ENCODE assay signal across 8 mouse cellular contexts in genomic region chr7:72305971-72306370, GRCm38 (mm10). TPM values are rescaled to one million over a fixed set of nuclear protein-coding genes. Genes with fewer than 3 reads are reported as not detected.
A peak's percentile ranks its signal among the peaks of the same experiment; 100 is the strongest.
DNase-seq lines count a peak whose midpoint lies in the region; ATAC-seq and TF ChIP-seq lines count a peak whose summit lies in the region.

No protein-coding gene starts in this region.

- 2% methylated on average over 14 of the region's 14 CpGs for WGBS in embryonic facial prominence, embryonic 10.5 days
- 4% methylated on average over 14 of the region's 14 CpGs for WGBS in liver, embryonic 16.5 days (ENCODE audit: insufficient replicate concordance)
- WGBS in neural tube, embryonic 15.5 days = under 1% methylated on average over 14 of the region's 14 CpGs

- no peaks in the 10 kb centered on the region for H3K9me3 ChIP-seq in embryonic facial prominence, embryonic 10.5 days
- no peaks in the 10 kb centered on the region for H3K9me3 ChIP-seq in liver, embryonic 16.5 days (replicated peaks; ENCODE audit: control insufficient read depth, low read length)
- H3K9me3 ChIP-seq in neural tube, embryonic 15.5 days (replicated peaks) = no peaks in the 10 kb centered on the region

- H3K4me1 ChIP-seq in embryonic facial prominence, embryonic 10.5 days = peaks cover 16% of the 10 kb centered on the region
- no peaks in the 10 kb centered on the region for H3K4me1 ChIP-seq in liver, embryonic 16.5 days (ENCODE audit: control insufficient read depth, low read depth, low read length)
- peaks cover 15% of the 10 kb centered on the region for H3K4me1 ChIP-seq in neural tube, embryonic 15.5 days

- no peak for DNase-seq in gastrocnemius, adult 2 months
- no peak for DNase-seq in gastrocnemius, postnatal 14 days
- DNase-seq in embryonic facial prominence, embryonic 10.5 days (ENCODE audit: low spot score) = peak; percentile 13
- no peak for DNase-seq in layer of hippocampus, postnatal 10 days (ENCODE audit: low spot score in 2 of 2)
- DNase-seq in left cerebral cortex, postnatal 14 days (ENCODE audit: low spot score in 2 of 2) = no peak

- H3K36me3 ChIP-seq in embryonic facial prominence, embryonic 10.5 days (replicated peaks) = no peaks in the 10 kb centered on the region
- no peaks in the 10 kb centered on the region for H3K36me3 ChIP-seq in liver, embryonic 16.5 days (ENCODE audit: control insufficient read depth, insufficient read depth)
- no peaks in the 10 kb centered on the region for H3K36me3 ChIP-seq in neural tube, embryonic 15.5 days

- ATAC-seq in inflammation-experienced regulatory T-cells, adult 6 months = peak; percentile 4
- no peak for ATAC-seq in liver, embryonic 16.5 days (ENCODE audit: low read depth)
- no peak for ATAC-seq in neural tube, embryonic 15.5 days (ENCODE audit: low FRiP score)

- H3K27me3 ChIP-seq in embryonic facial prominence, embryonic 10.5 days (replicated peaks; ENCODE audit: low read depth, poor library complexity, severe bottlenecking) = peaks cover 42% of the 10 kb centered on the region
- H3K27me3 ChIP-seq in liver, embryonic 16.5 days (ENCODE audit: control insufficient read depth, insufficient read depth, low read depth, low read length) = no peaks in the 10 kb centered on the region
- H3K27me3 ChIP-seq in neural tube, embryonic 15.5 days (replicated peaks) = peaks cover 14% of the 10 kb centered on the region

- no peak overlapping the region for H3K27ac ChIP-seq in gastrocnemius, adult 2 months
- H3K27ac ChIP-seq in embryonic facial prominence, embryonic 10.5 days (replicated peaks) = peak overlapping the region; percentile 3; the same call in 1 of the 2 replicates
- no peak overlapping the region for H3K27ac ChIP-seq in liver, embryonic 16.5 days (ENCODE audit: low read length)
- no peak overlapping the region for H3K27ac ChIP-seq in neural tube, embryonic 15.5 days (replicated peaks)

- peak overlapping the region; percentile 64 for H3K4me3 ChIP-seq in gastrocnemius, adult 2 months
- H3K4me3 ChIP-seq in embryonic facial prominence, embryonic 10.5 days = peak overlapping the region; percentile 65
- H3K4me3 ChIP-seq in liver, embryonic 16.5 days (ENCODE audit: low read depth, low read length) = peak overlapping the region; percentile 62
- peak overlapping the region; percentile 49 for H3K4me3 ChIP-seq in neural tube, embryonic 15.5 days (replicated peaks)

- peak overlapping the region; percentile 68 for H3K4me2 ChIP-seq in liver, embryonic 16.5 days (ENCODE audit: low read depth, low read length)
- peak overlapping the region; percentile 99 for H3K4me2 ChIP-seq in neural tube, embryonic 15.5 days

- no peak for TF ChIP-seq CTCF in gastrocnemius, adult 2 months (IDR thresholded peaks at IDR 0.05)

- intact Hi-C loops in gastrocnemius, adult 2 months (cut with DNase I) = no loop called here
- intact Hi-C loops in gastrocnemius, postnatal 14 days (cut with DNase I; ENCODE audit: low total_unique reads) = no loop called here
- intact Hi-C loops in left cerebral cortex, postnatal 14 days (cut with DNase I) = no loop called here

- H3K9ac ChIP-seq in liver, embryonic 16.5 days (ENCODE audit: low read depth, low read length) = peak overlapping the region; percentile 39; the same call in 1 of the 2 replicates
- peak overlapping the region; percentile 38 for H3K9ac ChIP-seq in neural tube, embryonic 15.5 days (replicated peaks)

RNA-seq across cellular contexts. Expression of gene Mctp2, which starts 0.4 kb away (rescaled TPM):
- total RNA-seq in gastrocnemius, adult 2 months (2021) = under 1 TPM; 0.05 to 0.14 TPM
- under 1 TPM; 0.10 to 0.55 TPM for total RNA-seq in gastrocnemius, postnatal 14 days (2021)
- 0.48 and 0.51 TPM in 2 replicates for polyA plus RNA-seq in embryonic facial prominence, embryonic 10.5 days (2016; fragmentation: Nextera tagmentation; extraction: Ambion mirVana)
- 1 to 10 TPM; 3.2 to 7.3 (median 5.4) TPM for polyA plus RNA-seq in inflammation-experienced regulatory T-cells, adult 6 months (2017; shearing (Covaris generic))
- polyA plus RNA-seq in liver, embryonic 16.5 days (2015; fragmentation: Nextera tagmentation; extraction: Ambion mirVana) = 0.56 and 0.61 TPM in 2 replicates
- 1.5 and 2.3 TPM in 2 replicates for polyA plus RNA-seq in neural tube, embryonic 15.5 days (2015; fragmentation: Nextera tagmentation; extraction: Ambion mirVana)
- 1 to 10 TPM; 1.4 to 2.0 TPM for total RNA-seq in layer of hippocampus, postnatal 10 days (2021)
- 1 to 10 TPM; 1.3 to 2.0 TPM for total RNA-seq in left cerebral cortex, postnatal 14 days (2021)
